Mouse (Mus musculus): Measurements from ENCODE around the gene Mettl6. TPM values are rescaled to one million over a fixed set of nuclear protein-coding genes. Genes with fewer than 3 reads are reported as not detected.
A peak's percentile ranks its signal among the peaks of the same experiment; 100 is the strongest.

Mettl6 gene
- total RNA-seq, 1 experiment from 2014 or later = 66.3 TPM

- no peak for ATAC-seq (replicated peaks; ENCODE audit: low read depth, poor library complexity, severe bottlenecking)
These were observed 59.6 kb downstream of the Mettl6 start for GRCm38 (mm10) chr14:31435018-31435915.

GRCm38 (mm10) chr14:31434426-31434825, 60.4 kb downstream of the Mettl6 start:
- no peak for ATAC-seq (replicated peaks; ENCODE audit: low read depth, poor library complexity, severe bottlenecking)

- no peak for ATAC-seq (replicated peaks; ENCODE audit: low read depth, poor library complexity, severe bottlenecking)
These were observed 60.9 kb downstream of the Mettl6 start for GRCm38 (mm10) chr14:31433851-31434360.

GRCm38 (mm10) chr14:31433126-31433525, 61.7 kb downstream of the Mettl6 start:
- ATAC-seq (replicated peaks; ENCODE audit: low read depth, poor library complexity, severe bottlenecking) = no peak

GRCm38 (mm10) chr14:31432424-31432823, 62.4 kb downstream of the Mettl6 start:
- no peak for ATAC-seq (replicated peaks; ENCODE audit: low read depth, poor library complexity, severe bottlenecking)

- ATAC-seq (replicated peaks; ENCODE audit: low read depth, poor library complexity, severe bottlenecking) = peak; percentile 33; the same call in 1 of the 2 replicates
These were observed 63.0 kb downstream of the Mettl6 start for GRCm38 (mm10) chr14:31431789-31432330.

GRCm38 (mm10) chr14:31429004-31429395, 65.8 kb downstream of the Mettl6 start:
- ATAC-seq (replicated peaks; ENCODE audit: low read depth, poor library complexity, severe bottlenecking) = no peak

- peak; percentile 37; the same call in 1 of the 2 replicates for ATAC-seq (replicated peaks; ENCODE audit: low read depth, poor library complexity, severe bottlenecking)
These were observed 66.4 kb downstream of the Mettl6 start for GRCm38 (mm10) chr14:31428211-31429003.

Other genes starting within 250 kb of the Mettl6 start
- 15.6 and 16.7 TPM in 2 replicates for gene Phf7, start 243.7 kb downstream of the Mettl6 start, total RNA-seq (2017)
- 39.8 and 64.6 TPM in 2 replicates for gene Bap1, start 243.6 kb downstream of the Mettl6 start, total RNA-seq (2017)
- 0.10 and 0.23 TPM in 2 replicates for gene Dnah1, start 171.1 kb downstream of the Mettl6 start, total RNA-seq (2017)
- 53.2 and 59.4 TPM in 2 replicates for gene Capn7, start 158.4 kb downstream of the Mettl6 start, total RNA-seq (2017)
- gene Sh3bp5, start 59.0 kb downstream of the Mettl6 start, total RNA-seq (2017) = 4.0 and 6.2 TPM in 2 replicates
- 19.3 and 23.2 TPM in 2 replicates for gene Eaf1, start 641 bp downstream of the Mettl6 start, total RNA-seq (2017)
- not detected in 2 replicates for gene Colq, start 96.3 kb upstream of the Mettl6 start, total RNA-seq (2017)
- not detected in 2 replicates for gene Gm49387, start 145.8 kb upstream of the Mettl6 start, total RNA-seq (2017)
- gene Btd, start 146.0 kb upstream of the Mettl6 start, total RNA-seq (2017) = 12.2 and 13.1 TPM in 2 replicates
- gene Hacl1, start 146.2 kb upstream of the Mettl6 start, total RNA-seq (2017) = 25.5 and 27.5 TPM in 2 replicates

Data from common myeloid progenitor, adult 5-6 weeks (primary cell).